Mouse (Mus musculus): Measurements from ENCODE around the gene F7. TPM values are rescaled to one million over a fixed set of nuclear protein-coding genes. Genes with fewer than 3 reads are reported as not detected.

The F7 gene
- polyA plus RNA-seq, 1 experiment: not detected

DNA sequence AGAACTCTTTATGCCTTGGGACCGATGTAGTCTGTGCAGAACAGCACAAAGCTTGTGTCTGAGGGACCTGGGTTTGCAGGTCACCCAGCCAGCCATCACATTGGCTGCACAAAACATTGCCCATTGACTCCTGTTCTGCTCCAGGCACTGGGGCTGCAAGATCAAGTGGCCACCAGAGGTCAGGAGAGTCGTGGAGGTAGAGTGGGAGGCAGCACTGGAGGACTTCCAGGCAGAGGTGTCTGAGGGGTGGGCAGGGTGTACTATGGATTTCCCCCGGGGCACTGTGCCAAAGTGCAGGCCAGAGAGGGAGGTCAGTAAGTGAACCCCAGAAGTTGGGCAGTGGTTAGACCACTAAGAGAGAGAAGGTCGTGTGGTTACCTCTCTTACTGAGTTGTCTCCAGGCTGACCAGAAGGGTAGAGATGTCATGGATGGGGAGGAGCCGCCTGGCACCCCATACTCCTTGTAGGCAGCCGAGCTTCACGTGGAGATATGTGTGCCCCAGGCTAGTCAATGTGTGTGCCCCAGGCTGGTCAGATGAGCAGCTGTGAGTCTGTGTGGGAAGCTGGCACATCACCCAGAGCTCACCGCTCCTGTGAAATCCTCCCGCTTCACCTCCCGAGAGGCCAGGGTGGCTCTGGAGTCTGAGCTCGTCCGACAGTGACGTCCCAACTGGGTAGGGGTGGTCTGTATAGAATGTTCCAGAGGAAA is 37.0 kb upstream of the F7 start:
- H3K4me1 ChIP-seq (ENCODE audit: control insufficient read depth, insufficient read depth, low read length): no peaks in the 10 kb centered on the region
- H3K27ac ChIP-seq (ENCODE audit: insufficient read depth, low read length): no peak overlapping the region
- H3K4me3 ChIP-seq (ENCODE audit: insufficient read depth, low read length): no peak overlapping the region
- TF ChIP-seq POLR2A (IDR thresholded peaks at IDR 0.05; ENCODE audit: low read depth, low read length) (no peak), CTCF (IDR thresholded peaks at IDR 0.05; ENCODE audit: borderline replicate concordance, insufficient read depth, low read length) (peak; percentile 74)

DNA sequence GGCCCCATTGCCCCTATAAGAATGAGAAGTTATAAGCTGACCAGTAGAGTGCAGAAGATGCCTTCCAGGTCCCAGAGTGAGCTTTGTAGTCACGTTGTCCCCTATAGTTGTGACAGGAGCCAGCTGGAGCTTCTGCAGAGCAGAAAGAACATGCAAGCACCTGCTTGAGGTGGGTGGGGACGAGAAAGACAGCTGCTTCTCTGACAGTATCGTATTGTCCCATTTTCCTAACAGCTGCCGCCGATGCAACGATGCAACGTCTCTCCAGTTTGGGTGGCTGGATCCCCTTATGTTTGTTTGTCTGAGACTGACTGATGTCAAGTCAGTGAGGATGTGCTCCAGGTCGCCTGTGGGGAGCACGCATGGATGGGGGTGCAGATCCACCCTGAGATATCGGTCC is 34.4 kb upstream of the F7 start:
- no peak overlapping the region for H3K4me3 ChIP-seq (ENCODE audit: insufficient read depth, low read length)
- no peak for TF ChIP-seq POLR2A (IDR thresholded peaks at IDR 0.05; ENCODE audit: low read depth, low read length)
- TF ChIP-seq CTCF (IDR thresholded peaks at IDR 0.05; ENCODE audit: borderline replicate concordance, insufficient read depth, low read length): no peak
- H3K27ac ChIP-seq (ENCODE audit: insufficient read depth, low read length): no peak overlapping the region
- H3K4me1 ChIP-seq (ENCODE audit: control insufficient read depth, insufficient read depth, low read length): peaks cover 13% of the 10 kb centered on the region

DNA sequence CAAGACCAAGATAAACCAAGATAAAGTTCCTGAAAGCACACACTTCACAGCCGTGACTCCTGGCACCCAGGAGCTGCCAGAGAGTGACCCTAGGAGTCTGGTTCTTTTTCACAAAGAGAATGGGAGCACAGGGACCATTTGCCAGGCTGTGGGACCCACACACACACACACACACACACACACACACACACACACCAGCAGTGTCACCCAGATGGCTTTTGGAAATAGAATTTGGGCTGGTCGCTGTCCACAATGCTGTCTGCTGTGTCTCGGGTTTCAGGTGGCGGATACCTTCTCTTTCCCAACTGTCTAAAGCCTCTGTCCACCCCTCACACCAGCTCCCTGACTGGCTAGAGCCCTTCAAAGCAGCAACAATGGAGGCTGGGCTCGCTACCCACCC is 31.4 kb upstream of the F7 start:
- no peak overlapping the region for H3K4me3 ChIP-seq (ENCODE audit: insufficient read depth, low read length)
- no peak for TF ChIP-seq POLR2A (IDR thresholded peaks at IDR 0.05; ENCODE audit: low read depth, low read length)
- no peak for TF ChIP-seq CTCF (IDR thresholded peaks at IDR 0.05; ENCODE audit: borderline replicate concordance, insufficient read depth, low read length)

GRCm38 (mm10) chr8:12995481-12995880 is 30.4 kb upstream of the F7 start:
- H3K4me1 ChIP-seq (ENCODE audit: control insufficient read depth, insufficient read depth, low read length): peaks cover 17% of the 10 kb centered on the region
- no peak overlapping the region for H3K4me3 ChIP-seq (ENCODE audit: insufficient read depth, low read length)
- peak overlapping the region; percentile 88 for H3K27ac ChIP-seq (ENCODE audit: insufficient read depth, low read length)
- TF ChIP-seq CTCF (IDR thresholded peaks at IDR 0.05; ENCODE audit: borderline replicate concordance, insufficient read depth, low read length) (no peak), POLR2A (IDR thresholded peaks at IDR 0.05; ENCODE audit: low read depth, low read length) (no peak)

More for the DNA sequence above, 31.4 kb upstream of the F7 start:
- Histone ChIP-seq H3K4me1 (ENCODE audit: control insufficient read depth, insufficient read depth, low read length) (peaks cover 17% of the 10 kb centered on the region), H3K27ac (ENCODE audit: insufficient read depth, low read length) (no peak overlapping the region)

DNA sequence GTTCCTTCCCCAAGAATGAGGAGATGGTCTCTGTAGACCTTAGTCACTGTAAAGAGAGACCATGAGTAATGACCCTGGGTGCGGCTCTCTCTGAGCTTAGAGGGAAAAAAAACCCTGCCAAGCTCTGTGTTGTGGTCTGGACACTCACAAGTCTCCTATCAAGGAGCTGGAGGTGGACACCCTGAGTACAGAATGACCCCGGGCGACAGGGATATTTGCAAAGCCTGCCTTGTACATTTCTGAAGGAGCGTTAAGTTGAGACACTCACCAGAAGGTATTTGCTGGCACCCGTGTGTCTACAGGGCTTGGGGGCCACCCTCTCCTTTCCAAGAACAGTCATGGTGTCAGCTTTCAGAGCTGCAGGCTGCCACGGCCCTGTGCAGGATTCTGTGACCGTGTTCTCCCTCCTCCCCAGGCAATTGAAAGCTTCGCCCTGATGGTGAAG is 29.0 kb upstream of the F7 start:
- Histone ChIP-seq H3K4me1 (ENCODE audit: control insufficient read depth, insufficient read depth, low read length) (peaks cover 17% of the 10 kb centered on the region), H3K4me3 (ENCODE audit: insufficient read depth, low read length) (peak overlapping the region; percentile 14), H3K27ac (ENCODE audit: insufficient read depth, low read length) (peak overlapping the region; percentile 81)
- no peak for TF ChIP-seq CTCF (IDR thresholded peaks at IDR 0.05; ENCODE audit: borderline replicate concordance, insufficient read depth, low read length)
- no peak for TF ChIP-seq POLR2A (IDR thresholded peaks at IDR 0.05; ENCODE audit: low read depth, low read length)

- Histone ChIP-seq H3K4me3 (ENCODE audit: insufficient read depth, low read length) (no peak overlapping the region), H3K27ac (ENCODE audit: insufficient read depth, low read length) (no peak overlapping the region), H3K4me1 (ENCODE audit: control insufficient read depth, insufficient read depth, low read length) (peaks cover 17% of the 10 kb centered on the region)
- TF ChIP-seq CTCF (IDR thresholded peaks at IDR 0.05; ENCODE audit: borderline replicate concordance, insufficient read depth, low read length) (no peak), POLR2A (IDR thresholded peaks at IDR 0.05; ENCODE audit: low read depth, low read length) (no peak)
Observed at GRCm38 (mm10) chr8:12998331-12998730, 27.5 kb upstream of the F7 start.

DNA sequence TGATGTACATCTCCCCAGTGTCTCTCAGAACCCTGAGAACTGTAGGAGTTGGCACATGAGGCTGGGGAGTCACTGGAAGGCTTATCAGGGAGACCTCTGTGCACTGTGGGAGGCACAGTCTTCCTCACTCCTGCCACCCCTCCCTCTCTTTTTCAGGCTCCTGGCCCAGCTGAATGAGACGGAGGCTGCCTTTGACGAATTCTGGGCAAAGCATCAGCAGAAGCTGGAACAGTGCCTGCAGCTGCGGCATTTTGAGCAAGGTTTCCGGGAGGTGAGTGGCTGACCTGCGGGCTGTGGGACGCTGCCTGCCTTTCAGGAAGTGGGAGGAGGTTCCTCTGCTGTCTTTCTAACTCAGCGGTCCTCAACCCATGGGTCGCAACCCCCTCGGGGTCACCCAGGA is 26.0 kb upstream of the F7 start:
- H3K4me3 ChIP-seq (ENCODE audit: insufficient read depth, low read length): no peak overlapping the region
- TF ChIP-seq CTCF (IDR thresholded peaks at IDR 0.05; ENCODE audit: borderline replicate concordance, insufficient read depth, low read length) (no peak), POLR2A (IDR thresholded peaks at IDR 0.05; ENCODE audit: low read depth, low read length) (no peak)
- H3K4me1 ChIP-seq (ENCODE audit: control insufficient read depth, insufficient read depth, low read length): peaks cover 16% of the 10 kb centered on the region
- H3K27ac ChIP-seq (ENCODE audit: insufficient read depth, low read length): no peak overlapping the region

DNA sequence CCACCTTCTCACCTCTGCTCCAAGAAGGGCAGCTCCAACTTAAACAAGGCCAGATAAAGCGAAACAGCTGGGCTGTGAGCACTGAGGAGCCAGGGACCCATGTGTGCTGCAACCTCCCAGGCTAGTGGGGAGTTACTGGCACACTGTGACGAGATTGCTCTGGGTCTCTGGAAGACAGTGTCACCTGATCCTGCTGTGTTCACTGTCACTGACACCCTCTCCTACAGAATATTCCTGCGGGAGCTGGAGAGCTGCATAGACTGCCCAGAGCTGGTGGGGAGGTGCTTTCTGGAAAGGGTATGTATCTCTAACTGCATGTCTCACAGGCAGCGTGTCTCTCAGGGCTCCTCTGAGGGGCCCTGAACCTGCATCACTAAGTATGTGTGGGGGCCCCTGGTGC is 18.4 kb upstream of the F7 start:
- no peak for TF ChIP-seq CTCF (IDR thresholded peaks at IDR 0.05; ENCODE audit: borderline replicate concordance, insufficient read depth, low read length)
- no peak for TF ChIP-seq POLR2A (IDR thresholded peaks at IDR 0.05; ENCODE audit: low read depth, low read length)
- no peaks in the 10 kb centered on the region for H3K4me1 ChIP-seq (ENCODE audit: control insufficient read depth, insufficient read depth, low read length)
- H3K4me3 ChIP-seq (ENCODE audit: insufficient read depth, low read length): no peak overlapping the region
- H3K27ac ChIP-seq (ENCODE audit: insufficient read depth, low read length): no peak overlapping the region

DNA sequence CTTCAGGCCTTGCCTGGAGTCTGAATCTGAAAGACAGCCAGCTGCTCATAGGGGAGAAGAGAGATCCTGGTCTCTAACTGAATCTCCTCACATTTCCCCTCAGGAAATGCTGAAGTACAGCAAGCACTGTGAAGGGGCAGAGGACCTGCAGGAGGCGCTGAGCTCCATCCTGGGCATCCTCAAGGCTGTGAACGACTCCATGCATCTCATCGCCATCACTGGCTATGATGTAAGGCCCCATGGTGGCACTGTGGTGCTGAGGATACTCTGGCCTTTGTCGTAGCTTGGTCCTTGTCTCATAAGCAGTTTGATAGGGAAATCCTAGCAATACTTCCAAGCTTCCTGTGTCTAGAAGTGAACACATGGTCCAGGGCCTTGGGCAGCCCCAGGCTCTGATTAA is 15.5 kb upstream of the F7 start:
- H3K4me1 ChIP-seq (ENCODE audit: control insufficient read depth, insufficient read depth, low read length): no peaks in the 10 kb centered on the region
- no peak overlapping the region for H3K4me3 ChIP-seq (ENCODE audit: insufficient read depth, low read length)
- TF ChIP-seq POLR2A (IDR thresholded peaks at IDR 0.05; ENCODE audit: low read depth, low read length) (no peak), CTCF (IDR thresholded peaks at IDR 0.05; ENCODE audit: borderline replicate concordance, insufficient read depth, low read length) (no peak; the same call in 1 of the 2 replicates)
- no peak overlapping the region for H3K27ac ChIP-seq (ENCODE audit: insufficient read depth, low read length)

DNA sequence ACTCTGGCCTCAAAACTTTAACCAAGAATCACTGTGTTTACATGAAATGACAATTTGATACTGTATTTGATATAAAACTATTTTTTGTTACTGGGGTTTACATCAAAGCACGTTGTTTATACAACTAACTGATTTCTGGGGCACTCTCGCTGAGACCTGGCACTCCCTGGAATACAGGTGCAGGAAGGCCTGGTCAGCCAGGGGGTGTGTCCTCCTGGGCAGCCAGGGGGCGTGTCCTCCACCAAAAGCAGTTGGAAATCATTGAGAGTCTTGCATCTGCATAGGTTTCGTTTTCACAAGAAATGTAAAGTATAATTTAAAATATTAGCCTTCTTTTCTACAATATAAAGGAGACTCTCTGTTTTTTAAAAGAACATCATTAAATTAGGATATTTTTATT is 6.3 kb upstream of the F7 start:
- Histone ChIP-seq H3K27ac (ENCODE audit: insufficient read depth, low read length) (no peak overlapping the region), H3K4me1 (ENCODE audit: control insufficient read depth, insufficient read depth, low read length) (no peaks in the 10 kb centered on the region), H3K4me3 (ENCODE audit: insufficient read depth, low read length) (no peak overlapping the region)
- TF ChIP-seq POLR2A (IDR thresholded peaks at IDR 0.05; ENCODE audit: low read depth, low read length) (no peak), CTCF (IDR thresholded peaks at IDR 0.05; ENCODE audit: borderline replicate concordance, insufficient read depth, low read length) (no peak)

Measured in embryonic fibroblast, embryonic 13.5 days (primary cell).